Mouse (Mus musculus) heart, adult 2 months (tissue): ENCODE data around the gene Kbtbd12. TPM values are rescaled to one million over a fixed set of nuclear protein-coding genes. Genes with fewer than 3 reads are reported as not detected.
A peak's percentile ranks its signal among the peaks of the same experiment; 100 is the strongest.

Experiments
- DNase-seq, 2 experiments: peaks; one replicate each; pipeline ENCODE4 v3.0.0; 2021
- H3K27ac ChIP-seq: fragments of 200-600 bp; 2 replicates; pipeline ENCODE4 v1.8.1; 2022
- H3K27me3 ChIP-seq: fragments of 200-500 bp; 2 replicates; pipeline ENCODE4 v1.6.1; 2012; ENCODE audit warnings: mild to moderate bottlenecking, low read length, inconsistent platforms, mixed read lengths; ENCODE audit not compliant: control insufficient read depth, insufficient read depth
- H3K36me3 ChIP-seq: fragments of 200-500 bp; 2 replicates; pipeline ENCODE4 v1.6.1; 2012; ENCODE audit warnings: low read length, inconsistent platforms; ENCODE audit not compliant: control insufficient read depth, insufficient read depth
- H3K4me1 ChIP-seq: fragments of 200-500 bp; 2 replicates; pipeline ENCODE4 v1.6.1; 2011; ENCODE audit warnings: low read length; ENCODE audit not compliant: control insufficient read depth, insufficient read depth
- H3K4me3 ChIP-seq: fragments of 200-600 bp; 2 replicates; pipeline ENCODE4 v1.8.1; 2022
- H3K79me2 ChIP-seq: fragments of 200-500 bp; replicated peaks from 2 replicates; pipeline ENCODE4 v1.6.1; 2012; ENCODE audit warnings: mild to moderate bottlenecking, inconsistent platforms, low read length, moderate library complexity, mixed read lengths; ENCODE audit not compliant: control insufficient read depth, insufficient read depth
- H3K9ac ChIP-seq: fragments of 200-500 bp; 2 replicates; pipeline ENCODE4 v1.6.1; 2012; ENCODE audit warnings: low read depth, mild to moderate bottlenecking, control low read depth, inconsistent platforms, low read length, mixed read lengths
- CTCF ChIP-seq: fragments of 200-600 bp; IDR thresholded peaks from 2 replicates; pipeline ENCODE4 v1.8.1; 2022; ENCODE audit warnings: antibody characterized with exemption, mild to moderate bottlenecking, moderate library complexity
- EP300 ChIP-seq: fragments of 200-500 bp; IDR thresholded peaks from 2 replicates; pipeline ENCODE4 v1.6.1; 2011; ENCODE audit warnings: low read depth, low read length, control low read depth; ENCODE audit not compliant: insufficient read depth
- POLR2A ChIP-seq: fragments of 200-500 bp; IDR thresholded peaks from 2 replicates; pipeline ENCODE4 v1.6.1; 2011; ENCODE audit warnings: mild to moderate bottlenecking, low read depth, low read length, control low read depth; ENCODE audit not compliant: insufficient read depth
- WGBS: fragments of 180-500 bp; shearing (Covaris S2); methylation state at CpG from one replicate; pipeline ENCODE4 v1.1.7; 2018; 5-methylcytosine and 5-hydroxymethylcytosine counted together
- intact Hi-C: fragments of 180-260 bp; cut with DNase I; formaldehyde crosslinking; loops from one replicate; pipeline ENCODE4 v1.15.1; 2025
- polyA plus RNA-seq: library from polyadenylated mRNA; depleted of rRNA; stranded (reverse); fragments of >200 nt; gene quantifications from 2 replicates; pipeline ENCODE4 v1.2.3, GENCODE M21; 2012
- total RNA-seq, 2 experiments: library from RNA; stranded (reverse); gene quantifications; 2 replicates each; pipeline ENCODE4 v1.2.3; 2021

Gene Kbtbd12
- total and polyA plus RNA-seq, 3 experiments = 14.7 to 37.4 (median 35.7) TPM

DNA sequence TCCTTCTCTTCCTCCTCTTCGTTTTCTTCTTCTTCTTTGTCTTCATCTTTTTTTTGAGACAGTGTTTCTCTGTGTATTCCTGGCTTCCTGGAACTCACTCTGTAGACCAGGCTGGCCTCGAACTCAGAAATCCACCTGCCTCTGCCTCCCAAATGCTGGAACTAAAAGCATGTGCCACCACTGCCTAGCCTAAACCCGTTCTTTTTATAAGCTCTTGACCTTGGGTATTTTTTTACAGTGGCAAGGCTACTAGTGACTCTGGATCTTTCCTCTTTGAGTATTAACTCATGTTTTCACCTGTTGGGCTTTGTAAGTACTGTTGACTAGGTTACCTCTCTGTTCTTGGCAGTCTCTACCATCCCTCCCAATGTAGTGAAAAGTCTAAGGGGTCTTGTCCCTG is 114.7 kb downstream of the Kbtbd12 start:
- 57% methylated on average over 3 of the region's 3 CpGs for WGBS
- DNase-seq = no peak

DNA sequence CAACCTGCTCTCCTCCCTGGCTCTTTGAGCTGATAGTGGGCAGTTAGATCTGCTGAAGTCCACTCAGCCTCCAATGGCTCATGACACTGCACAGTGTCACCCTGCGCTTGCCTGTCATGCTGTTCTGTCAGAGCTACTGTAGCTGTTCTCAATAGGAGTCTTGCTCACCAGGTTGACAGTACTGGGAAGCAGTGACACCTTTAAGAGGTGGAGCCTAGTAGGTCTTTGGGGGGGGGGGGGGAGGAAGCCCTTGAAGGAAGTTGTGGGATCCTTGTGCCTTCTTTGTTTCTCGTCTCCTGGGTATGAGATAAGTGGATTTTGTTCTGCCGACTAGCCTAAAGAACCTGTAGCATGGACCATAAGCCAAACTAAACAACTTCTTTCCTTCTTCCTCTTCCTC is 115.1 kb downstream of the Kbtbd12 start:
- Histone ChIP-seq H3K4me1 (no peaks in the 10 kb centered on the region; the same call in 1 of the 2 replicates), H3K27ac (no peak overlapping the region), H3K27me3 (no peaks in the 10 kb centered on the region), H3K4me3 (no peak overlapping the region), H3K9ac (no peak overlapping the region), H3K36me3 (no peaks in the 10 kb centered on the region), H3K79me2 (no peaks in the 10 kb centered on the region)
- TF ChIP-seq CTCF = no peak
- TF ChIP-seq EP300 = no peak
- TF ChIP-seq POLR2A = no peak
- WGBS = 35% methylated on average over 3 of the region's 3 CpGs
- intact Hi-C loops = no loop called here
- DNase-seq = no peak

More for the DNA sequence above, 114.7 kb downstream of the Kbtbd12 start:
- no peaks in the 10 kb centered on the region for H3K79me2 ChIP-seq
- no peak overlapping the region for H3K27ac ChIP-seq
- H3K27me3 ChIP-seq = no peaks in the 10 kb centered on the region
- TF ChIP-seq EP300 = no peak
- H3K4me1 ChIP-seq = no peaks in the 10 kb centered on the region; the same call in 1 of the 2 replicates
- intact Hi-C loops = no loop called here
- no peaks in the 10 kb centered on the region for H3K36me3 ChIP-seq
- H3K9ac ChIP-seq = no peak overlapping the region
- H3K4me3 ChIP-seq = no peak overlapping the region

DNA sequence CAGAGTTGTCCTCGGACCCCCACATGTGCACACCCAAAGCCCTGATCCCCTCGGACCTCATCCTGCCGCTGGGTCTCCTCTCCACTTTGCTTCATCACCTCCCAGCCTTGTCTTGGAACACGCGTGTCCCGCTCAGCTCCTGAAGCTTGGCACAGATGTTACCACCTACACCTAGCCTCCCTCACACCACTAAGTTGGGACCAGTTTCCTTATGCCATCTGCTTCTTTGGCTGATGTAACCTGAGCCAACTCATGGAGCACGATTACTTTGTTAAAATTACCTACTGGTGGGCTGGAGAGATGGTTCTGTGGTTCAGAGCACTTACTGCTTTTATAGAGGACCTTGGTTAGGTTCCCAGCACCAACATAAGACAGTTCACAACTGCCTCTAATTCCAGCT is 115.9 kb downstream of the Kbtbd12 start:
- no peak overlapping the region for H3K4me3 ChIP-seq
- H3K27me3 ChIP-seq = no peaks in the 10 kb centered on the region
- intact Hi-C loops = no loop called here
- H3K9ac ChIP-seq = no peak overlapping the region
- WGBS = 85% methylated on average over 7 of the region's 7 CpGs
- no peaks in the 10 kb centered on the region; the same call in 1 of the 2 replicates for H3K36me3 ChIP-seq
- peaks cover 1% of the 10 kb centered on the region for H3K4me1 ChIP-seq
- TF ChIP-seq POLR2A = no peak
- no peak for TF ChIP-seq EP300
- TF ChIP-seq CTCF = no peak
- no peak for DNase-seq
- H3K27ac ChIP-seq = no peak overlapping the region
- H3K79me2 ChIP-seq = no peaks in the 10 kb centered on the region

DNA sequence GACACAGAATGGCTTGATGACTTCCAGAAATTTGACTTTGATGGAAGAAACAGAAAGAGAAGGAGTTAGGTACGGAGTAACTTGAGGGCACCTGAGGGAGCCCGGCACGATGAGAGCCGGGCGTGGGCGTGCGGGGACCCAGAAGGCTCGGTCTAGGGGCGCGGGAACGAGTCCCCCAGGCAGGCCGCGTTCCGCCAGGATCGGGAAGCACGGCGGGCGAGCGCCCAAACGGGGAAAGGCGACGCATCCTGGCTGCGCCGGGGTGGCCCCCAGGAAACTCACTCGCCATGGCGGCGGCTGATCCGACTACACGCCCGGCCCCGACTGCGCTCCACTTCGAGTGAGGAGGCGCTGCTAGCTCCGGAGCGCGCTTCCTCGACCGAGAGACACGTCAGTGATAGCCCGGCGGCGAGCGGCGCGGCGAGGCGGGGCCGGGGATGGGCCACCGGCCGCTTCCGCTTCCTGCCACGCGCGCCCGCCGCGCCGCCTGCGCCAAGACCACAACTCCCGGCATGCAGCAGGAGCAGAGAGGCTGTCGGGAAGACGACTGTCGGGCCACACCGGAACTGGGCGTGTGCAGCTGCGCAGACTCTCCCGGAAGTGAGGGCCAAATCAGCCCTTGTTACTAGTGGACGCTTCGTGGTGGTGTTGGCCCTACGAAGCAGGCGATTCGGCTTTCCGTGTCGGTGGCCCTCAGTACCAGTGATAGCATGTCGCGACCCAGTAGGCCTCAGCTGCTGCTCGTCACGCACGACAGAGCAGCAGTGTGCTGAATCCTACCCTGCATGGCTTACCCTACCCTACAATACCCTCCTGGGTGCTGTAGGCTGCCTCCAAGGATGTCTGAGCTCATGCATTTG is 119.1 kb downstream of the Kbtbd12 start, which contains the start of gene Sec61a1:
Gene Sec61a1, minus strand, starts transcription at position 502 of the 860 bp plus-strand sequence.
- peak; percentile 96 to 97 for DNase-seq
- WGBS = under 1% methylated on average over 79 of the region's 80 CpGs
- intact Hi-C loops = loop anchor here (5.0 kb wide), 1 partner anchor 51 kb away; the partner anchor contains the start of gene Ruvbl1
- Histone ChIP-seq H3K4me3 (peak within 1 kb of the TSS; percentile 93), H3K79me2 (peaks cover 2% of the 10 kb centered on the region; the same call in 1 of the 2 replicates), H3K27me3 (no peaks in the 10 kb centered on the region), H3K4me1 (peaks cover 3% of the 10 kb centered on the region), H3K9ac (peak within 1 kb of the TSS; percentile 81), H3K27ac (peak within 1 kb of the TSS; percentile 97), H3K36me3 (no peaks in the 10 kb centered on the region; the same call in 1 of the 2 replicates)
- TF ChIP-seq EP300 (peak; percentile 77; the same call in 1 of the 2 replicates), POLR2A (peak; percentile 99), CTCF (peak; percentile 33)

DNA sequence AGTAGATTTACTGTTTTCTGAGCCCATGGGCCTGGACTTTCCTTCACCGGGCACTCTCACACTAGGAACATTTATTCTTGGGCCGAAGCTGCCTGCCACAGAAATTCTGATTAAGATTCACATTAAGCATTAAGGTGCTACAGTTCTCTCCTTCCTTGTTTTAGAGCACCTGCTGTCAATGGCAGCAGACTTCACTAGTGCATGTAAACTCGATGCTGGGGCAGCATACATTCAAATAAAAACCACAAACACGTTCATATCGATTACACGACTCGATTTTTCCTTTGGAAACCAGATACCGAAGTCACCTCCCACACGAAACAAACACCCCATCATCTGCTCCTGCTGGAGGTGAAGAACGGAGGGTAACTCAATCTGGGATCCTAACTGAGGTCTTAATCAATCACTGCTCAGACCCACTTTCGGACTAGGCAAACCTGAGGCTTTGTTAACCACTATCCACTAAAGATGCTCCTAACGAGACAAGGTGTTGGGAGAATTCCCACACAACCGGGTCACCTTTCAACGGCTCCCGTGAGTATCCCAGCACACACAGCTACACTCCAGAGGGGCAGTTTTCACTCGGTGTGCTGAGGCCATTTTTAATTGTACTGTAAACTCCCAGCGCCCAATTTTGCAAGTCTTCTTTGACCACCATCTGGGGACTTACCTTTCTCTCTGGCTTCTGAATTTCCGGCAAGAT is 119.9 kb downstream of the Kbtbd12 start:
- no peaks in the 10 kb centered on the region for H3K27me3 ChIP-seq
- no peak for DNase-seq
- H3K4me3 ChIP-seq = peak overlapping the region; percentile 93
- peaks cover 2% of the 10 kb centered on the region; the same call in 1 of the 2 replicates for H3K36me3 ChIP-seq
- intact Hi-C loops = loop anchor here (5.0 kb wide), 1 partner anchor 51 kb away; the partner anchor contains the start of gene Ruvbl1
- H3K9ac ChIP-seq = peak overlapping the region; percentile 75
- H3K79me2 ChIP-seq = peaks cover 2% of the 10 kb centered on the region; the same call in 1 of the 2 replicates
- TF ChIP-seq CTCF (no peak), EP300 (no peak), POLR2A (no peak)
- peak overlapping the region; percentile 97 for H3K27ac ChIP-seq
- WGBS = 7% methylated on average over 18 of the region's 18 CpGs
- peaks cover 3% of the 10 kb centered on the region for H3K4me1 ChIP-seq
